Mouse (Mus musculus) ES-Bruce4 (cell line): ENCODE data around the gene Cnga4.

Experiments used
- CTCF ChIP-seq: IDR thresholded peaks from one replicate; pipeline ENCODE4 v1.8.1; 2011; ENCODE audit warnings: low read depth, low read length
- EP300 ChIP-seq: IDR thresholded peaks from 2 replicates; pipeline ENCODE4 v1.6.1; 2011; ENCODE audit warnings: low read depth, low read length; ENCODE audit not compliant: insufficient read depth
- POLR2A ChIP-seq: IDR thresholded peaks from one replicate; pipeline ENCODE4 v1.8.1; 2011; ENCODE audit warnings: low read length; ENCODE audit not compliant: insufficient read depth

GRCm38 (mm10) chr7:105404268-105404667 is at the start of gene Cnga4:
- TF ChIP-seq EP300 (no peak), CTCF (no peak), POLR2A (no peak)
